20 mouse cellular contexts compared by ENCODE assay signal in genomic region chr2:6867297-6867696, GRCm38 (mm10).
DNase-seq lines count a peak whose midpoint lies in the region; ATAC-seq lines count a peak whose summit lies in the region.
"Had no signal": no experiment of that assay in that cellular context is flagged by ENCODE, and none has a peak within 500 bp of the region (broad histone marks: within the 10 kb centered on the region; RNA-seq: fewer than 3 reads in every experiment).

No protein-coding gene starts in this region.

- DNase-seq in hindbrain, embryonic 14.5 days (ENCODE audit: low spot score): no peak
- DNase-seq in hindbrain, embryonic 10.5 days (ENCODE audit: low spot score): no peak
- peak; percentile 6 for DNase-seq in retina, postnatal 1 day
- DNase-seq in retina, embryonic 14.5 days (ENCODE audit: low spot score): no peak
- no peak for DNase-seq in heart, postnatal 14 days
- no peak for DNase-seq in adrenal gland, postnatal 25 days
- DNase-seq: cerebellum, adult 8-10 months; gastrocnemius, adult 2 months; heart, postnatal 10 days; kidney, postnatal 4 days; liver, embryonic 13.5 days; lung, postnatal 4 days; spleen, adult 18-20 months; thymus, postnatal 36 days had no signal

- H3K27me3 ChIP-seq in hindbrain, embryonic 14.5 days (ENCODE audit: control insufficient read depth, insufficient read depth, low read length): no peaks in the 10 kb centered on the region
- 0 out of 2 replicates have a peak, but pooled peaks cover 4% of the 10 kb centered on the region for H3K27me3 ChIP-seq in hindbrain, embryonic 10.5 days (ENCODE audit: insufficient read depth, poor library complexity, severe bottlenecking)
- H3K27me3 ChIP-seq in midbrain, embryonic 15.5 days (replicated peaks): no peaks in the 10 kb centered on the region
- H3K27me3 ChIP-seq: lung, embryonic 15.5 days had no signal

- 0 out of 2 replicates have a peak overlapping the region, but pooled peaks have one; percentile 43 for H3K27ac ChIP-seq in hindbrain, embryonic 14.5 days
- no peak overlapping the region for H3K27ac ChIP-seq in hindbrain, embryonic 10.5 days
- peak overlapping the region; percentile 28; the same call in 1 of the 2 replicates for H3K27ac ChIP-seq in midbrain, embryonic 15.5 days
- H3K27ac ChIP-seq: embryonic facial prominence, embryonic 10.5 days; gastrocnemius, adult 2 months; limb, embryonic 13.5 days; liver, embryonic 13.5 days; lung, embryonic 15.5 days had no signal

- H3K9me3 ChIP-seq in hindbrain, embryonic 14.5 days (ENCODE audit: control insufficient read depth, low read length): no peaks in the 10 kb centered on the region
- no peaks in the 10 kb centered on the region for H3K9me3 ChIP-seq in hindbrain, embryonic 10.5 days
- H3K9me3 ChIP-seq in midbrain, embryonic 15.5 days: no peaks in the 10 kb centered on the region
- H3K9me3 ChIP-seq: embryonic facial prominence, embryonic 10.5 days; limb, embryonic 13.5 days; liver, embryonic 13.5 days; lung, embryonic 15.5 days had no signal

- peak overlapping the region; percentile 27 for H3K4me2 ChIP-seq in hindbrain, embryonic 14.5 days (replicated peaks)
- peak overlapping the region; percentile 2; the same call in 1 of the 2 replicates for H3K4me2 ChIP-seq in midbrain, embryonic 15.5 days
- H3K4me2 ChIP-seq: heart, embryonic 11.5 days; limb, embryonic 13.5 days; liver, embryonic 13.5 days; lung, embryonic 15.5 days had no signal

- peaks cover 48% of the 10 kb centered on the region for H3K4me1 ChIP-seq in hindbrain, embryonic 14.5 days (replicated peaks; ENCODE audit: control insufficient read depth, insufficient read depth, low read length)
- peaks cover 57% of the 10 kb centered on the region for H3K4me1 ChIP-seq in hindbrain, embryonic 10.5 days (replicated peaks)
- peaks cover 45% of the 10 kb centered on the region for H3K4me1 ChIP-seq in midbrain, embryonic 15.5 days
- H3K4me1 ChIP-seq: liver, embryonic 13.5 days had no signal

- no peak overlapping the region for H3K9ac ChIP-seq in hindbrain, embryonic 14.5 days
- no peak overlapping the region for H3K9ac ChIP-seq in midbrain, embryonic 15.5 days
- H3K9ac ChIP-seq: limb, embryonic 13.5 days; liver, embryonic 13.5 days; lung, embryonic 15.5 days had no signal

- ATAC-seq in hindbrain, embryonic 14.5 days (ENCODE audit: low FRiP score): peak; percentile 29; the same call in 1 of the 2 replicates
- no peak for ATAC-seq in midbrain, embryonic 15.5 days (replicated peaks)
- ATAC-seq: inflammation-experienced regulatory T-cells, adult 6 months had no signal

- H3K4me3 ChIP-seq in hindbrain, embryonic 14.5 days (replicated peaks; ENCODE audit: low read length): no peak overlapping the region
- no peak overlapping the region for H3K4me3 ChIP-seq in hindbrain, embryonic 10.5 days
- no peak overlapping the region for H3K4me3 ChIP-seq in midbrain, embryonic 15.5 days
- H3K4me3 ChIP-seq: embryonic facial prominence, embryonic 10.5 days; gastrocnemius, adult 2 months; limb, embryonic 13.5 days; liver, embryonic 13.5 days; lung, embryonic 15.5 days had no signal

- intact Hi-C loops in heart, postnatal 14 days (cut with DNase I): no loop called here

- WGBS in hindbrain, embryonic 14.5 days: 15% methylated on average over 4 of the region's 4 CpGs
- WGBS in hindbrain, embryonic 10.5 days: 42% methylated on average over 4 of the region's 4 CpGs
- 28% methylated on average over 4 of the region's 4 CpGs for WGBS in midbrain, embryonic 15.5 days

- no peaks in the 10 kb centered on the region for H3K36me3 ChIP-seq in hindbrain, embryonic 14.5 days (replicated peaks; ENCODE audit: control insufficient read depth, insufficient read depth)
- H3K36me3 ChIP-seq in hindbrain, embryonic 10.5 days: no peaks in the 10 kb centered on the region
- no peaks in the 10 kb centered on the region for H3K36me3 ChIP-seq in midbrain, embryonic 15.5 days (replicated peaks)
- H3K36me3 ChIP-seq: embryonic facial prominence, embryonic 10.5 days; limb, embryonic 13.5 days; liver, embryonic 13.5 days; lung, embryonic 15.5 days had no signal
